Mouse (Mus musculus) liver, adult 2 months (tissue): ENCODE data around the gene Mylk4. TPM values are rescaled to one million over a fixed set of nuclear protein-coding genes. Genes with fewer than 3 reads are reported as not detected.

Experiments used
- DNase-seq: peaks from one replicate; pipeline ENCODE4 v3.0.0-alpha.2; 2011; ENCODE audit warnings: low read depth, low spot score; ENCODE audit errors: extremely low read depth
- H3K27ac ChIP-seq: fragments of 200-500 bp; replicated peaks from 2 replicates; pipeline ENCODE4 v1.5.1; 2012; ENCODE audit warnings: low read depth, mild to moderate bottlenecking, control low read depth, inconsistent platforms, low read length; ENCODE audit not compliant: insufficient read depth
- H3K27me3 ChIP-seq: fragments of 200-500 bp; 2 replicates; pipeline ENCODE4 v1.6.1; 2012; ENCODE audit warnings: mild to moderate bottlenecking, moderate library complexity, low read length, inconsistent platforms; ENCODE audit not compliant: control insufficient read depth, insufficient read depth
- H3K36me3 ChIP-seq: fragments of 200-500 bp; 2 replicates; pipeline ENCODE4 v1.6.1; 2012; ENCODE audit warnings: low read length, inconsistent platforms; ENCODE audit not compliant: control insufficient read depth, insufficient read depth
- H3K4me1 ChIP-seq: fragments of 200-500 bp; 2 replicates; pipeline ENCODE4 v1.6.1; 2011; ENCODE audit warnings: low read length; ENCODE audit not compliant: control insufficient read depth, insufficient read depth
- H3K4me3 ChIP-seq: fragments of 200-500 bp; 2 replicates; pipeline ENCODE4 v1.5.1; 2011; ENCODE audit warnings: low read depth, mild to moderate bottlenecking, control low read depth, low read length, moderate library complexity; ENCODE audit not compliant: insufficient read depth
- H3K79me2 ChIP-seq: fragments of 200-500 bp; 2 replicates; pipeline ENCODE4 v1.6.1; 2012; ENCODE audit warnings: inconsistent platforms, mild to moderate bottlenecking, low read length, moderate library complexity; ENCODE audit not compliant: control insufficient read depth, insufficient read depth
- H3K9ac ChIP-seq: fragments of 200-500 bp; 2 replicates; pipeline ENCODE4 v1.6.1; 2012; ENCODE audit warnings: low read depth, mild to moderate bottlenecking, control low read depth, inconsistent platforms, low read length
- CTCF ChIP-seq: fragments of 200-500 bp; IDR thresholded peaks from 2 replicates; pipeline ENCODE4 v1.5.1; 2011; ENCODE audit warnings: low read depth, low read length, control low read depth
- POLR2A ChIP-seq: fragments of 200-500 bp; IDR thresholded peaks from 2 replicates; pipeline ENCODE4 v1.6.1; 2011; ENCODE audit warnings: low read length, control low read depth; ENCODE audit not compliant: insufficient read depth; ENCODE audit errors: extremely low read depth
- WGBS: fragments of 180-500 bp; shearing (Covaris S2); methylation state at CpG from one replicate; pipeline ENCODE4 v1.1.7; 2018; 5-methylcytosine and 5-hydroxymethylcytosine counted together
- polyA plus RNA-seq: library from polyadenylated mRNA; depleted of rRNA; stranded (reverse); fragments of >200 nt; gene quantifications from 2 replicates; pipeline ENCODE4 v1.2.3, GENCODE M21; 2012
- total RNA-seq: library from RNA; depleted of rRNA; stranded (reverse); fragments of >200 nt; gene quantifications from 2 replicates; pipeline ENCODE4 v1.2.3, GENCODE M21; 2014

Mylk4 gene
- total and polyA plus RNA-seq, 2 experiments: 0.37 TPM; not detected in 1

DNA sequence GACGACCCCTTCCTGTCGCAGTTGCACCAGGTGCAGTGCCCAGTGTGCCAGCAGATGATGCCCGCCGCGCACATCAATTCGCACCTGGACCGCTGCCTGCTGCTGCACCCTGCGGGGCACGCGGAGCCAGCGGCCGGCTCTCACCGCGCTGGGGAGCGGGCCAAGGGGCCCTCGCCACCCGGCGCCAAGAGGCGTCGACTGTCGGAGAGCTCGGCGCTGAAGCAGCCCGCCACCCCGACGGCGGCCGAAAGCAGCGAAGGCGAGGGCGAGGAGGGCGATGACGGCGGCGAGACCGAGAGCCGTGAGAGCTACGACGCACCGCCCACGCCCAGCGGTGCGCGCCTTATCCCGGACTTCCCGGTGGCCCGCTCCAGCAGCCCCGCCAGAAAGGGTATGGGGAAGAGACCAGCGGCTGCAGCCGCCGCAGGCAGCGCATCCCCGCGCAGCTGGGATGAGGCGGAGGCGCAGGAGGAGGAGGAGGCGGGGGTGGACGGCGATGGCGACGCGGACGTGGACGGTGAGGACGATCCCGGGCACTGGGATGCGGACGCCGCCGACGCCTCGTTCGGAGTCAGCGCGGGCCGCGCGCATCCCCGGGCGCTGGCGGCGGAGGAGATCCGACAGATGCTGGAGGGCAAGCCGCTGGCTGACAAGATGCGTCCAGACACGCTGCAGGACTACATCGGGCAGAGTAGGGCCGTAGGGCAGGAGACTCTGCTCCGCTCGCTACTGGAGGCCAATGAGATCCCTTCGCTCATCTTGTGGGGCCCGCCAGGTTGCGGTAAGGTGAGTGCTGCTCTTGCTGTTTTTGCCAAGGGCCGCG, 18.7 kb upstream of the Mylk4 start, which contains the start of gene D930007J09Rik:
D930007J09Rik (minus strand) TSS at position 591 of the 823 bp plus-strand sequence.
- H3K9ac ChIP-seq: peak within 1 kb of the TSS; percentile 88
- peak within 1 kb of the TSS; percentile 74 for H3K27ac ChIP-seq
- H3K79me2 ChIP-seq: peaks cover 17% of the 10 kb centered on the region
- TF ChIP-seq POLR2A (no peak), CTCF (no peak)
- no peaks in the 10 kb centered on the region for H3K27me3 ChIP-seq
- peaks cover 7% of the 10 kb centered on the region; the same call in 1 of the 2 replicates for H3K4me1 ChIP-seq
- under 1% methylated on average over 92 of the region's 95 CpGs for WGBS
- no peak for DNase-seq
- H3K4me3 ChIP-seq: peak within 1 kb of the TSS; percentile 76
- peaks cover 9% of the 10 kb centered on the region for H3K36me3 ChIP-seq

DNA sequence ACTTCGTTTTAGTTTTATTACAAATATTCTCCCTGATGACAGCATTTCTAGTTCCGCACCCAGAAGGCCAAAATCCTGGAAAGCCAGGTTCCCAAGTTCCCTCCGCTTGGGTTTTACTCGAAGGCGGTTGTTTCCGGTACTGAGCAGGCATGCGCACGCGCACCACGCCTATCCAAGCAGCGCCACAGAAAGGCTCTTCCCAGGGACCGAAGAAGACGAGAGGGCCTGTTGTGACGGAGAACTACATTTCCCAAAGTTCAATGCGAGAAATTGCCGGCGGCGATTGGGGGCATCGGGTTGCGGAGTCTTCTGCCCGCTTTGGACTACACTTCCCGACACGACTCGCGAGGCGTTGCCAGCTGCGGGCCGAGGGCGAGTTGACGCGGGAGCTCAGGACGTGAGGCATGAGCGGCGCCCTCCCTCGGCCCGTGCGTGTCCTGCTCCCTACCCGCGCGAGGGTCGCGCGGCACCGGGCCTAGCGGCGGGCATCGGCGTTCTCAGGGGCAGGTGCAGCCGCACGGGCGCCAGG, 18.0 kb upstream of the Mylk4 start, which contains the start of gene Wrnip1:
Wrnip1 (plus strand) TSS at position 346 of the 529 bp plus-strand sequence.
- Histone ChIP-seq H3K9ac (peak within 1 kb of the TSS; percentile 88), H3K36me3 (peaks cover 8% of the 10 kb centered on the region), H3K79me2 (peaks cover 17% of the 10 kb centered on the region), H3K4me3 (peak within 1 kb of the TSS; percentile 76), H3K4me1 (peaks cover 7% of the 10 kb centered on the region; the same call in 1 of the 2 replicates), H3K27ac (peak within 1 kb of the TSS; percentile 74), H3K27me3 (no peaks in the 10 kb centered on the region)
- under 1% methylated on average over 51 of the region's 51 CpGs for WGBS
- peak; percentile 27; the same call in 1 of the 2 replicates for TF ChIP-seq CTCF
- TF ChIP-seq POLR2A: 0 out of 2 replicates have a peak, but pooled peaks have one; percentile 58
- peak; percentile 99 for DNase-seq

- Histone ChIP-seq H3K4me3 (no peak overlapping the region), H3K27me3 (no peaks in the 10 kb centered on the region), H3K4me1 (peaks cover 7% of the 10 kb centered on the region; the same call in 1 of the 2 replicates), H3K36me3 (peaks cover 3% of the 10 kb centered on the region), H3K27ac (no peak overlapping the region), H3K9ac (no peak overlapping the region), H3K79me2 (peaks cover 17% of the 10 kb centered on the region)
- TF ChIP-seq POLR2A (no peak), CTCF (no peak)
- DNase-seq: no peak
Measured at GRCm38 (mm10) chr13:32800859-32801258, 17.1 kb upstream of the Mylk4 start.

GRCm38 (mm10) chr13:32799131-32799530, 15.4 kb upstream of the Mylk4 start:
- H3K27ac ChIP-seq: no peak overlapping the region
- no peak overlapping the region for H3K4me3 ChIP-seq
- no peaks in the 10 kb centered on the region for H3K36me3 ChIP-seq
- peaks cover 14% of the 10 kb centered on the region for H3K4me1 ChIP-seq
- peaks cover 17% of the 10 kb centered on the region for H3K79me2 ChIP-seq
- no peaks in the 10 kb centered on the region for H3K27me3 ChIP-seq
- peak; percentile 41 for DNase-seq
- 70% methylated on average over 2 of the region's 2 CpGs for WGBS
- no peak overlapping the region for H3K9ac ChIP-seq
- TF ChIP-seq POLR2A (no peak), CTCF (peak; percentile 33)

GRCm38 (mm10) chr13:32797085-32797484, 13.3 kb upstream of the Mylk4 start:
- Histone ChIP-seq H3K9ac (no peak overlapping the region), H3K36me3 (no peaks in the 10 kb centered on the region), H3K27ac (no peak overlapping the region), H3K27me3 (no peaks in the 10 kb centered on the region), H3K79me2 (no peaks in the 10 kb centered on the region), H3K4me1 (peaks cover 10% of the 10 kb centered on the region), H3K4me3 (no peak overlapping the region)
- DNase-seq: peak; percentile 35
- WGBS: 90% methylated on average over 1 of the region's 1 CpGs
- no peak for TF ChIP-seq POLR2A
- no peak for TF ChIP-seq CTCF
